Mouse (Mus musculus) limb, embryonic 10.5 days (tissue): ENCODE measurements around the gene Enox2. TPM values are rescaled to one million over a fixed set of nuclear protein-coding genes. Genes with fewer than 3 reads are reported as not detected.
"Not testable (repeated sequence)": the region's sequence is repeated elsewhere in the genome, so short reads cannot be mapped to it uniquely, and the experiment has no call there.

Source experiments
- DNase-seq: peaks from one replicate; pipeline ENCODE4 v3.0.0-alpha.2; 2017; ENCODE audit warnings: low spot score
- H3K27ac ChIP-seq: fragments of 300-500 bp; sonication (generic); 2 replicates; pipeline ENCODE4 v1.5.1; 2016; ENCODE audit warnings: mild to moderate bottlenecking
- H3K27me3 ChIP-seq: fragments of 300-500 bp; sonication (generic); 2 replicates; pipeline ENCODE4 v1.6.1; 2016; ENCODE audit warnings: low read depth, mild to moderate bottlenecking; ENCODE audit not compliant: poor library complexity, severe bottlenecking
- H3K36me3 ChIP-seq: fragments of 300-500 bp; sonication (generic); 2 replicates; pipeline ENCODE4 v1.6.1; 2016; ENCODE audit warnings: mild to moderate bottlenecking, moderate library complexity
- H3K4me1 ChIP-seq: fragments of 300-500 bp; sonication (generic); 2 replicates; pipeline ENCODE4 v1.6.1; 2016
- H3K4me3 ChIP-seq: fragments of 300-500 bp; sonication (generic); 2 replicates; pipeline ENCODE4 v1.5.1; 2016; ENCODE audit warnings: mild to moderate bottlenecking, moderate library complexity
- H3K9me3 ChIP-seq: fragments of 300-500 bp; sonication (generic); replicated peaks from 2 replicates; pipeline ENCODE4 v1.6.1; 2016; ENCODE audit warnings: mild to moderate bottlenecking
- WGBS: fragments of 180-500 bp; shearing (Covaris S2); methylation state at CpG from one replicate; pipeline ENCODE4 v1.1.7; 2016; 5-methylcytosine and 5-hydroxymethylcytosine counted together
- polyA plus RNA-seq: library from polyadenylated mRNA; unstranded; fragments of >200 nt; fragmentation: Nextera tagmentation; extraction: Ambion mirVana; gene quantifications from 2 replicates; pipeline ENCODE4 v1.2.1, GENCODE M21; 2016

Enox2 gene
- polyA plus RNA-seq, 1 experiment from 2014 or later, result 5.9 TPM

- Histone ChIP-seq H3K4me1 (no peaks in the 10 kb centered on the region), H3K27ac (no peak overlapping the region), H3K27me3 (no peaks in the 10 kb centered on the region), H3K4me3 (no peak overlapping the region), H3K9me3 (no peaks in the 10 kb centered on the region), H3K36me3 (no peaks in the 10 kb centered on the region)
- 73% methylated on average over 3 of the region's 3 CpGs for WGBS
- DNase-seq, result no peak
These were observed 163.2 kb downstream of the Enox2 start for GRCm38 (mm10) chrX:49124774-49125429.

- Histone ChIP-seq H3K36me3 (no peaks in the 10 kb centered on the region), H3K27ac (no peak overlapping the region), H3K9me3 (no peaks in the 10 kb centered on the region), H3K4me1 (no peaks in the 10 kb centered on the region), H3K4me3 (no peak overlapping the region), H3K27me3 (no peaks in the 10 kb centered on the region)
- WGBS, result 88% methylated on average over 3 of the region's 3 CpGs
- no peak for DNase-seq
These were observed 171.6 kb downstream of the Enox2 start for GRCm38 (mm10) chrX:49116465-49116864.

GRCm38 (mm10) chrX:49112412-49112811 lies 175.6 kb downstream of the Enox2 start:
- no peaks in the 10 kb centered on the region for H3K36me3 ChIP-seq
- no peaks in the 10 kb centered on the region for H3K9me3 ChIP-seq
- WGBS, result 44% methylated on average over 3 of the region's 3 CpGs
- no peak overlapping the region for H3K27ac ChIP-seq
- H3K27me3 ChIP-seq, result peaks cover 5% of the 10 kb centered on the region; the same call in 1 of the 2 replicates
- H3K4me1 ChIP-seq, result no peaks in the 10 kb centered on the region
- no peak overlapping the region for H3K4me3 ChIP-seq
- DNase-seq, result no peak

DNA sequence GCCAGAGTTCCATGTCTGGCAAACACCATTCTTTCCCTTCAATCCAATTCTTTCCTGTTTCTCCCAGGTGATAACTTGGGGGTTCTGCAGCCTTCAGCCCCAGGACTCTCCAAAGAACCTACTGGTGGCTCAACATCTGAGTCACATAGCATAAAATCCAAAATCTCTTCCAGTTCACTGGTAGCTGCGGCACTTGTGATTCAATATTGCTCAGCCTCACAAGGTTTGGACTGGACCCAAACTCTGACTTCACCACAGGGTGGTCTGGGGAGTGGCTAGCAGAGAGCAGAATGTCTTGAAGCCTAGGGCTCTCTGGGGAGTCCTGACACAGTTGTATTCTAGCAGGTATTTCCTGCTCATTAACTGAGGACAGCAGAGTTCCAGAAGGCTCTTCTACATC lies 187.5 kb downstream of the Enox2 start:
- not testable (repeated sequence) for H3K27ac ChIP-seq, H3K36me3 ChIP-seq, H3K4me3 ChIP-seq, H3K27me3 ChIP-seq, DNase-seq, H3K9me3 ChIP-seq, H3K4me1 ChIP-seq
- whole genome bisulfite sequencing, result 96% methylated on average over 1 of the region's 1 CpGs

GRCm38 (mm10) chrX:49096249-49096648 lies 191.8 kb downstream of the Enox2 start:
- Histone ChIP-seq H3K4me3 (no peak overlapping the region), H3K9me3 (no peaks in the 10 kb centered on the region), H3K4me1 (0 out of 2 replicates have a peak, but pooled peaks cover 2% of the 10 kb centered on the region), H3K27ac (no peak overlapping the region), H3K36me3 (no peaks in the 10 kb centered on the region), H3K27me3 (no peaks in the 10 kb centered on the region)
- peak; percentile 37 for DNase-seq
- 45% methylated on average over 2 of the region's 2 CpGs for WGBS

DNA sequence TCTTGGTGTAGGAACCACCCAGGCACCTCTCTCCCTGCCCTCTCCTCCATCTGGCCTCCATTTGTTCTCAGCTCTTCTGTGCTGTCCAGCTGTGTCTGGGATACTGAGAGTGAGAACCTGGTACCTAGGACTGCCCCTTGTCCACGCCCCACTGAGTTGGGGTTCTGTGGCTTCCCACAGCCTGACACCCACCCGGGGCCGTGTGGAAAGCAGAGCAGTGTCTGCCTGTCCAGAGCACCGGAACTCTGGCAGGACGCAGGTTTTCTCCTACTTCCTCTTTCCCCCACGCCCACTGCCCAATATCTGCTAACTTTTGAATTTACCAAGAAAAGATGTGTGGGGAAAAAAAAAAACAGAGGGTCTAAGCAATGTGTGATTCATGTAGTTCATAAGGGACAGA lies 213.0 kb downstream of the Enox2 start:
- Histone ChIP-seq H3K4me1 (no peaks in the 10 kb centered on the region), H3K27ac (no peak overlapping the region), H3K9me3 (no peaks in the 10 kb centered on the region), H3K27me3 (no peaks in the 10 kb centered on the region), H3K36me3 (no peaks in the 10 kb centered on the region), H3K4me3 (no peak overlapping the region)
- 89% methylated on average over 6 of the region's 6 CpGs for WGBS
- no peak for DNase-seq

DNA sequence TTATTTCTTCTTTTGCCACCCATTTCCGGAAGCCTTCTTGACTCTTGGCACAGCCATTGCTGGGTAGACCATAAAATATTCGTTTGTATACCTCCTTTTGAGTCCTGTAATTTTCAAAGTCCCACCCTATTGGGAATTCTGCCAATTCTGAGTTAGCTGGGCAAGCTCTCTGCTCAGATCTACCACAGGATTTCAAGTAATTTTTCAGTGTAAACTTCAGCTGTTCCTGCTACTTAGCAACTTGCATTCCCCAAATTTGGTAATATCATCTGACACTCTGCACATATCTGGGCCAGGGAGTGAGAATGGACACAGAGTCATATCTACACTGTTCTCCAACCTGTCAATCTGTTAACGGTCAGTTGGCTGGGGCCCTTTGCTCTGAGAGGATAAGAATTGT lies 214.5 kb downstream of the Enox2 start:
- Histone ChIP-seq H3K36me3 (no peaks in the 10 kb centered on the region), H3K27ac (no peak overlapping the region), H3K9me3 (no peaks in the 10 kb centered on the region), H3K4me3 (no peak overlapping the region), H3K27me3 (no peaks in the 10 kb centered on the region), H3K4me1 (no peaks in the 10 kb centered on the region)
- no peak for DNase-seq
- WGBS, result 90% methylated on average over 3 of the region's 3 CpGs

DNA sequence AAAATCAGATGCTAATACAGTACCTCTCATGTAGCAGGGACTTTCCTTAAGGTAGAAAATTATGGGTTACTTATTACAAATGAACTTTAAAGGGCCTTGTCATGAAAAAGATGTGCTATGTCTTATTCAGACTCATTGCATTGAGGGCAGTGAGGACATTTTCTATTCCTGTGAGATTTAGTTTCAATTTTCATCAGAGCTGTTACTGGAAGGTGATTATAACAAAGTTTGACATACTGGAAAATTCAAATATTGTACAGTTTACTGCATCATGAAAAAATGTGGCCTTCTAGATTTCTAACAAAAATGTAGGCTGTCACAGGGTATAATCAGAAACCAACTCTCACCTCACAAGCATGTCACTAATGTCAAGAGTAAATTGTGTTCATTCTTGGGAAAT lies 242.9 kb downstream of the Enox2 start:
- Histone ChIP-seq H3K9me3 (no peaks in the 10 kb centered on the region), H3K4me3 (no peak overlapping the region), H3K36me3 (no peaks in the 10 kb centered on the region), H3K27me3 (no peaks in the 10 kb centered on the region), H3K27ac (no peak overlapping the region), H3K4me1 (no peaks in the 10 kb centered on the region)
- DNase-seq, result no peak

GRCm38 (mm10) chrX:49009746-49010145 lies 278.3 kb downstream of the Enox2 start:
- Histone ChIP-seq H3K36me3 (no peaks in the 10 kb centered on the region), H3K4me1 (no peaks in the 10 kb centered on the region), H3K9me3 (no peaks in the 10 kb centered on the region), H3K27me3 (no peaks in the 10 kb centered on the region), H3K4me3 (no peak overlapping the region), H3K27ac (no peak overlapping the region)
- WGBS, result 71% methylated on average over 5 of the region's 5 CpGs
- no peak for DNase-seq

- Histone ChIP-seq H3K36me3 (no peaks in the 10 kb centered on the region), H3K4me1 (no peaks in the 10 kb centered on the region), H3K27ac (no peak overlapping the region), H3K9me3 (no peaks in the 10 kb centered on the region), H3K4me3 (no peak overlapping the region), H3K27me3 (no peaks in the 10 kb centered on the region)
- no peak for DNase-seq
- 88% methylated on average over 1 of the region's 1 CpGs for WGBS
These were observed 282.4 kb downstream of the Enox2 start for GRCm38 (mm10) chrX:49005655-49006054.

- WGBS, result 85% methylated on average over 1 of the region's 1 CpGs
- no peaks in the 10 kb centered on the region for H3K9me3 ChIP-seq
- DNase-seq, result no peak
- no peaks in the 10 kb centered on the region for H3K4me1 ChIP-seq
- no peaks in the 10 kb centered on the region for H3K27me3 ChIP-seq
- no peak overlapping the region for H3K4me3 ChIP-seq
- H3K36me3 ChIP-seq, result no peaks in the 10 kb centered on the region
- H3K27ac ChIP-seq, result no peak overlapping the region
These were observed 285.2 kb downstream of the Enox2 start for GRCm38 (mm10) chrX:49002892-49003291.

DNA sequence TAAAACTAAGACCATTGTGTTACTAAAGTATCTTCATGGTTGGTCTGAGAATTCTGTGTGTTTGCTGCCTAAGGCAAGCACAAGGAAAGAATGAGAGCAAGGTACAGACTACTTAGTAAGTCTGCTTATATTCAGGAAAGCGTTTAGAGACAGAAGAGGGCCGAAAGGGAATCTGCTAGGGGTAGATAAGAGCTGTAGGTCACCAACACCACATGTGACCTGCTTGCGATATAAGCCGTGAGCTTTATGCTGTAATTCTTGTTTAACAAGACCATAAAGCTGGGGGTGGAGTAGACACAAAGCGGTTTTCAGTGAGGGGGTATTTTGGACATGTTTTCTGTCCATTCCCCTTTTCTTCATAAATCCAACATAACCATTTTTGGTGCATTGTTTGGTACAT lies 302.4 kb downstream of the Enox2 start:
- Histone ChIP-seq H3K27ac (no peak overlapping the region), H3K27me3 (no peaks in the 10 kb centered on the region), H3K4me1 (no peaks in the 10 kb centered on the region), H3K36me3 (no peaks in the 10 kb centered on the region), H3K4me3 (no peak overlapping the region), H3K9me3 (no peaks in the 10 kb centered on the region)
- DNase-seq, result no peak
- WGBS, result 90% methylated on average over 5 of the region's 5 CpGs

- WGBS, result 77% methylated on average over 2 of the region's 2 CpGs
- H3K36me3 ChIP-seq, result no peaks in the 10 kb centered on the region
- H3K4me3 ChIP-seq, result no peak overlapping the region
- H3K9me3 ChIP-seq, result no peaks in the 10 kb centered on the region
- H3K27ac ChIP-seq, result no peak overlapping the region
- no peak for DNase-seq
- no peaks in the 10 kb centered on the region for H3K4me1 ChIP-seq
- H3K27me3 ChIP-seq, result no peaks in the 10 kb centered on the region
These were observed 303.6 kb downstream of the Enox2 start for GRCm38 (mm10) chrX:48984451-48984850.
